Comparison of ENCODE assay signal across 16 mouse cellular contexts in the genomic region with DNA sequence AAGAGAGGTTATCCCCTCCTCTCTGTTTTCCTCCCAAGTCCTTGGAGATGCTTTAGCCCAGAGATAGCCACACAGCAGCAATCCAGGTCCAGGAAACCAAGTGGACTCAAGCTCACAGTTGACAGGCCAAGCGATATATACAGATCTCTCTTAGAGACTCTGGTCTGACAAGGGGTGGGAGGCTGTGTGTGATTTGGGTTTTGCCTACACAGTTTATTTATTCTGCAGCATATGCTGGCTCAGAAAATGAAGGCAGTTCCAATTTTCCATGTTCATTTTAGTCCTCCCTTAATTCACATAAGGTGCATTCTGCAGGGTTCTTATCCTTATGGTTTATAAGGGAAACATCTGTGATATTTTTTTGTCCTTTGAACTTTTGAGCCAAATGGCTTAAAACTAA.
DNase-seq lines count a peak whose midpoint lies in the region.
"Had no signal": no experiment of that assay in that cellular context is flagged by ENCODE, and none has a peak within 500 bp of the region (broad histone marks: within the 10 kb centered on the region; RNA-seq: fewer than 3 reads in every experiment).

No protein-coding gene starts in this region.

- peak; percentile 11 to 30 for DNase-seq in frontal cortex, adult 2 months (ENCODE audit: extremely low spot score in 1 of 2, low spot score in 1 of 2)
- no peak for DNase-seq in frontal cortex, postnatal 14 days (ENCODE audit: low spot score in 2 of 2)
- peak; percentile 5 to 12 for DNase-seq in left cerebral cortex, postnatal 36 days (ENCODE audit: low spot score in 2 of 2)
- no peak for DNase-seq in left cerebral cortex, postnatal 4 days
- peak; percentile 6 to 18 for DNase-seq in right cerebral cortex, adult 2 months (ENCODE audit: low spot score in 2 of 2)
- no peak for DNase-seq in right cerebral cortex, postnatal 14 days
- peak; percentile 40 for DNase-seq in telencephalon, adult 2 months (ENCODE audit: low read depth, low spot score)
- no peak for DNase-seq in lung, postnatal 14 days
- DNase-seq: adrenal gland, adult 2 months; adrenal gland, postnatal 10 days; adrenal gland, postnatal 25 days; cerebellum, adult 11-12 months; cerebellum, adult 2 months; cerebellum, adult 9-10 months; cerebellum, postnatal 10 days; cerebellum, postnatal 25 days had no signal

- intact Hi-C loops in left cerebral cortex, postnatal 36 days (cut with DNase I) = no loop called here
- intact Hi-C loops in left cerebral cortex, postnatal 4 days (cut with DNase I) = no loop called here

Comparison
In these comparisons a context has a peak if more than half of its experiments do, and no peak if none do; other contexts are left out.
1. DNase-seq: peak in frontal cortex, adult 2 months (2 of 2), left cerebral cortex, postnatal 36 days (2 of 2), right cerebral cortex, adult 2 months (2 of 2) and telencephalon, adult 2 months (single experiment); none in frontal cortex, postnatal 14 days (0 of 2), left cerebral cortex, postnatal 4 days (single experiment), right cerebral cortex, postnatal 14 days (single experiment) and lung, postnatal 14 days (single experiment).